Mouse (Mus musculus) splenic B cell, adult 2 months (primary cell): ENCODE measurements around the gene Trh.

Experiments used
- DNase-seq: peaks from one replicate; pipeline ENCODE4 v3.0.0-alpha.2; 2011; ENCODE audit warnings: low read depth, low spot score
- H3K27me3 ChIP-seq: 2 replicates; pipeline ENCODE4 v1.6.1; 2012; ENCODE audit warnings: mild to moderate bottlenecking, low read length, moderate library complexity, mixed read lengths; ENCODE audit not compliant: control insufficient read depth, poor library complexity, insufficient read depth, severe bottlenecking
- H3K36me3 ChIP-seq: 2 replicates; pipeline ENCODE4 v1.6.1; 2012; ENCODE audit warnings: mild to moderate bottlenecking, low read length, moderate library complexity, mixed read lengths; ENCODE audit not compliant: control insufficient read depth, poor library complexity, insufficient read depth, severe bottlenecking

Trh gene

GRCm38 (mm10) chr6:92246335-92246734 is 1.9 kb upstream of the Trh start:
- H3K36me3 ChIP-seq, result no peaks in the 10 kb centered on the region
- no peak for DNase-seq
- H3K27me3 ChIP-seq, result no peaks in the 10 kb centered on the region

GRCm38 (mm10) chr6:92241178-92241906 is 3.1 kb downstream of the Trh start:
- H3K27me3 ChIP-seq, result no peaks in the 10 kb centered on the region; the same call in 1 of the 2 replicates
- peak; percentile 30 for DNase-seq
- H3K36me3 ChIP-seq, result no peaks in the 10 kb centered on the region

GRCm38 (mm10) chr6:92235036-92235435 is 9.4 kb downstream of the Trh start:
- no peaks in the 10 kb centered on the region; the same call in 1 of the 2 replicates for H3K27me3 ChIP-seq
- DNase-seq, result no peak
- no peaks in the 10 kb centered on the region for H3K36me3 ChIP-seq

GRCm38 (mm10) chr6:92231762-92232161 is 12.7 kb downstream of the Trh start:
- no peak for DNase-seq
- Histone ChIP-seq H3K36me3 (no peaks in the 10 kb centered on the region), H3K27me3 (no peaks in the 10 kb centered on the region)

GRCm38 (mm10) chr6:92231356-92231755 is 13.1 kb downstream of the Trh start:
- H3K27me3 ChIP-seq, result no peaks in the 10 kb centered on the region
- no peak for DNase-seq
- H3K36me3 ChIP-seq, result no peaks in the 10 kb centered on the region

GRCm38 (mm10) chr6:92229586-92229985 is 14.9 kb downstream of the Trh start:
- no peaks in the 10 kb centered on the region for H3K36me3 ChIP-seq
- H3K27me3 ChIP-seq, result no peaks in the 10 kb centered on the region
- no peak for DNase-seq

- H3K36me3 ChIP-seq, result no peaks in the 10 kb centered on the region
- DNase-seq, result peak; percentile 33
- H3K27me3 ChIP-seq, result no peaks in the 10 kb centered on the region
Measured at GRCm38 (mm10) chr6:92229103-92229502, 15.3 kb downstream of the Trh start.

- H3K27me3 ChIP-seq, result no peaks in the 10 kb centered on the region
- DNase-seq, result no peak
- no peaks in the 10 kb centered on the region for H3K36me3 ChIP-seq
Measured at GRCm38 (mm10) chr6:92224981-92225380, 19.5 kb downstream of the Trh start.

GRCm38 (mm10) chr6:92222021-92222420 is 22.4 kb downstream of the Trh start:
- Histone ChIP-seq H3K27me3 (no peaks in the 10 kb centered on the region), H3K36me3 (no peaks in the 10 kb centered on the region)
- DNase-seq, result no peak

- Histone ChIP-seq H3K27me3 (no peaks in the 10 kb centered on the region), H3K36me3 (no peaks in the 10 kb centered on the region)
- DNase-seq, result no peak
Measured at GRCm38 (mm10) chr6:92221604-92222003, 22.8 kb downstream of the Trh start.

- DNase-seq, result peak; percentile 72
- Histone ChIP-seq H3K36me3 (no peaks in the 10 kb centered on the region), H3K27me3 (no peaks in the 10 kb centered on the region)
Measured at GRCm38 (mm10) chr6:92219445-92219844, 25.0 kb downstream of the Trh start.

GRCm38 (mm10) chr6:92214773-92215449 is 29.5 kb downstream of the Trh start, which contains the start of gene Rbsn:
Rbsn (minus strand) TSS chr6:92214925.
- peak; percentile 95 for DNase-seq
- H3K27me3 ChIP-seq, result no peaks in the 10 kb centered on the region
- H3K36me3 ChIP-seq, result peaks cover 6% of the 10 kb centered on the region; the same call in 1 of the 2 replicates

GRCm38 (mm10) chr6:92214055-92214772 is 30.2 kb downstream of the Trh start:
- peak; percentile 5 for DNase-seq
- Histone ChIP-seq H3K27me3 (no peaks in the 10 kb centered on the region), H3K36me3 (peaks cover 10% of the 10 kb centered on the region; the same call in 1 of the 2 replicates)

- H3K36me3 ChIP-seq, result peaks cover 5% of the 10 kb centered on the region; the same call in 1 of the 2 replicates
- no peak for DNase-seq
- no peaks in the 10 kb centered on the region for H3K27me3 ChIP-seq
Measured at GRCm38 (mm10) chr6:92199414-92199813, 45.0 kb downstream of the Trh start.
